Comparison of ENCODE assay signal across 15 mouse cellular contexts in genomic region chr12:91732729-91733448, GRCm38 (mm10). TPM values are rescaled to one million over a fixed set of nuclear protein-coding genes. Genes with fewer than 3 reads are reported as not detected.
DNase-seq lines count a peak whose midpoint lies in the region; ATAC-seq lines count a peak whose summit lies in the region.
"Had no signal": no experiment of that assay in that cellular context is flagged by ENCODE, and none has a peak within 500 bp of the region (broad histone marks: within the 10 kb centered on the region; RNA-seq: fewer than 3 reads in every experiment).

No protein-coding gene starts in this region.

- no peaks in the 10 kb centered on the region for H3K4me1 ChIP-seq in hindbrain, embryonic 14.5 days (replicated peaks; ENCODE audit: control insufficient read depth, insufficient read depth, low read length)
- H3K4me1 ChIP-seq in hindbrain, embryonic 10.5 days (replicated peaks), result 0 out of 2 replicates have a peak, but pooled peaks cover 4% of the 10 kb centered on the region
- H3K4me1 ChIP-seq in neural tube, embryonic 13.5 days (replicated peaks), result no peaks in the 10 kb centered on the region
- H3K4me1 ChIP-seq in neural tube, embryonic 14.5 days (ENCODE audit: control insufficient read depth, insufficient read depth, low read length), result no peaks in the 10 kb centered on the region
- H3K4me1 ChIP-seq: neural tube, embryonic 12.5 days had no signal

- H3K36me3 ChIP-seq in hindbrain, embryonic 14.5 days (replicated peaks; ENCODE audit: control insufficient read depth, insufficient read depth), result no peaks in the 10 kb centered on the region
- peaks cover 30% of the 10 kb centered on the region; the same call in 1 of the 2 replicates for H3K36me3 ChIP-seq in hindbrain, embryonic 10.5 days
- no peaks in the 10 kb centered on the region for H3K36me3 ChIP-seq in neural tube, embryonic 13.5 days
- H3K36me3 ChIP-seq in neural tube, embryonic 14.5 days (ENCODE audit: control insufficient read depth, insufficient read depth, low read length), result no peaks in the 10 kb centered on the region
- H3K36me3 ChIP-seq: embryonic facial prominence, embryonic 15.5 days; limb, embryonic 13.5 days; neural tube, embryonic 12.5 days had no signal

- H3K9me3 ChIP-seq in hindbrain, embryonic 14.5 days (ENCODE audit: control insufficient read depth, low read length), result no peaks in the 10 kb centered on the region
- no peaks in the 10 kb centered on the region for H3K9me3 ChIP-seq in hindbrain, embryonic 10.5 days
- no peaks in the 10 kb centered on the region for H3K9me3 ChIP-seq in neural tube, embryonic 13.5 days
- H3K9me3 ChIP-seq in neural tube, embryonic 14.5 days (ENCODE audit: control insufficient read depth, low read length), result no peaks in the 10 kb centered on the region
- H3K9me3 ChIP-seq: embryonic facial prominence, embryonic 15.5 days; limb, embryonic 13.5 days; neural tube, embryonic 12.5 days had no signal

- no peak overlapping the region for H3K4me2 ChIP-seq in hindbrain, embryonic 14.5 days (replicated peaks)
- no peak overlapping the region for H3K4me2 ChIP-seq in neural tube, embryonic 13.5 days
- H3K4me2 ChIP-seq in neural tube, embryonic 14.5 days (ENCODE audit: low read depth, low read length), result no peak overlapping the region
- H3K4me2 ChIP-seq: embryonic facial prominence, embryonic 15.5 days; limb, embryonic 13.5 days; neural tube, embryonic 12.5 days had no signal

- H3K9ac ChIP-seq in hindbrain, embryonic 14.5 days, result no peak overlapping the region
- H3K9ac ChIP-seq in neural tube, embryonic 13.5 days, result no peak overlapping the region
- H3K9ac ChIP-seq in neural tube, embryonic 14.5 days (replicated peaks; ENCODE audit: low read depth, low read length), result no peak overlapping the region
- H3K9ac ChIP-seq: embryonic facial prominence, embryonic 15.5 days; limb, embryonic 13.5 days; neural tube, embryonic 12.5 days had no signal

- no peak for DNase-seq in hindbrain, embryonic 14.5 days (ENCODE audit: low spot score)
- no peak for DNase-seq in hindbrain, embryonic 10.5 days (ENCODE audit: low spot score)
- DNase-seq in neural tube, embryonic 10.5 days (ENCODE audit: extremely low spot score, low spot score), result no peak
- DNase-seq in frontal cortex, postnatal 10 days (ENCODE audit: low spot score in 2 of 2), result peak; percentile 28 to 38
- no peak for DNase-seq in adrenal gland, adult 18-20 months (ENCODE audit: low spot score in 2 of 2)
- DNase-seq in ovary, postnatal 14 days (ENCODE audit: low spot score), result no peak
- DNase-seq: cerebellum, adult 11 months; kidney, adult 8-10 months; lung, postnatal 4 days had no signal

- peak overlapping the region; percentile 20; the same call in 1 of the 2 replicates for H3K27ac ChIP-seq in hindbrain, embryonic 14.5 days
- no peak overlapping the region for H3K27ac ChIP-seq in hindbrain, embryonic 10.5 days
- no peak overlapping the region; the same call in 1 of the 2 replicates for H3K27ac ChIP-seq in neural tube, embryonic 13.5 days (replicated peaks)
- no peak overlapping the region for H3K27ac ChIP-seq in neural tube, embryonic 14.5 days (ENCODE audit: low read depth, low read length)
- H3K27ac ChIP-seq: embryonic facial prominence, embryonic 15.5 days; limb, embryonic 13.5 days; neural tube, embryonic 12.5 days had no signal

- WGBS in hindbrain, embryonic 14.5 days, result 59% methylated on average over 6 of the region's 6 CpGs
- WGBS in hindbrain, embryonic 10.5 days, result 82% methylated on average over 6 of the region's 6 CpGs
- WGBS in neural tube, embryonic 13.5 days, result 51% methylated on average over 6 of the region's 6 CpGs
- 39% methylated on average over 6 of the region's 6 CpGs for WGBS in neural tube, embryonic 14.5 days

- H3K27me3 ChIP-seq in hindbrain, embryonic 14.5 days (ENCODE audit: control insufficient read depth, insufficient read depth, low read length), result no peaks in the 10 kb centered on the region
- H3K27me3 ChIP-seq in hindbrain, embryonic 10.5 days (ENCODE audit: insufficient read depth, poor library complexity, severe bottlenecking), result no peaks in the 10 kb centered on the region
- no peaks in the 10 kb centered on the region for H3K27me3 ChIP-seq in neural tube, embryonic 13.5 days
- no peaks in the 10 kb centered on the region for H3K27me3 ChIP-seq in neural tube, embryonic 14.5 days (ENCODE audit: control insufficient read depth, insufficient read depth, low read length)
- H3K27me3 ChIP-seq: embryonic facial prominence, embryonic 15.5 days; limb, embryonic 13.5 days; neural tube, embryonic 12.5 days had no signal

- ATAC-seq in hindbrain, embryonic 14.5 days (ENCODE audit: low FRiP score), result peak; percentile 69; the same call in 1 of the 2 replicates
- ATAC-seq in neural tube, embryonic 13.5 days (ENCODE audit: low read depth), result peak; percentile 65
- peak; percentile 63; the same call in 1 of the 2 replicates for ATAC-seq in neural tube, embryonic 14.5 days (ENCODE audit: low read depth)
- ATAC-seq: activated CD4-positive, CD25-positive, alpha-beta regulatory T cell, adult 4 months had no signal

- H3K4me3 ChIP-seq in hindbrain, embryonic 14.5 days (replicated peaks; ENCODE audit: low read length), result no peak overlapping the region
- H3K4me3 ChIP-seq in hindbrain, embryonic 10.5 days, result no peak overlapping the region
- no peak overlapping the region for H3K4me3 ChIP-seq in neural tube, embryonic 13.5 days
- H3K4me3 ChIP-seq in neural tube, embryonic 14.5 days (ENCODE audit: low read depth, low read length), result no peak overlapping the region
- H3K4me3 ChIP-seq: embryonic facial prominence, embryonic 15.5 days; limb, embryonic 13.5 days; neural tube, embryonic 12.5 days had no signal

RNA-seq across cellular contexts. Expression of gene Ston2, which starts 55.3 kb away (rescaled TPM):
- 9.0 and 9.5 TPM in 2 replicates for polyA plus RNA-seq in hindbrain, embryonic 14.5 days (2014; fragmentation: Nextera tagmentation; extraction: Ambion mirVana)
- 9.2 and 9.4 TPM in 2 replicates for polyA plus RNA-seq in hindbrain, embryonic 10.5 days (2016; fragmentation: Nextera tagmentation; extraction: Ambion mirVana)
- 6.8 and 7.4 TPM in 2 replicates for polyA plus RNA-seq in neural tube, embryonic 13.5 days (2015; fragmentation: Nextera tagmentation; extraction: Ambion mirVana)
- polyA plus RNA-seq in neural tube, embryonic 14.5 days (2014; fragmentation: Nextera tagmentation; extraction: Ambion mirVana), result 7.2 and 11.6 TPM in 2 replicates
- 1 to 10 TPM; 3.7 to 8.3 TPM for total RNA-seq in adrenal gland, adult 18-20 months (2021)

Comparison
In these comparisons a context has a peak if more than half of its experiments do, and no peak if none do; other contexts are left out.
1. DNase-seq: peak in frontal cortex, postnatal 10 days (2 of 2); none in hindbrain, embryonic 14.5 days (single experiment), hindbrain, embryonic 10.5 days (single experiment), neural tube, embryonic 10.5 days (single experiment), adrenal gland, adult 18-20 months (0 of 2) and ovary, postnatal 14 days (single experiment).
2. Peak in every context shown above with its lines, with median percentiles within 50 percentile points of each other: ATAC-seq.